Mouse (Mus musculus): Measurements from ENCODE around the gene Opn5.

The Opn5 gene

DNA sequence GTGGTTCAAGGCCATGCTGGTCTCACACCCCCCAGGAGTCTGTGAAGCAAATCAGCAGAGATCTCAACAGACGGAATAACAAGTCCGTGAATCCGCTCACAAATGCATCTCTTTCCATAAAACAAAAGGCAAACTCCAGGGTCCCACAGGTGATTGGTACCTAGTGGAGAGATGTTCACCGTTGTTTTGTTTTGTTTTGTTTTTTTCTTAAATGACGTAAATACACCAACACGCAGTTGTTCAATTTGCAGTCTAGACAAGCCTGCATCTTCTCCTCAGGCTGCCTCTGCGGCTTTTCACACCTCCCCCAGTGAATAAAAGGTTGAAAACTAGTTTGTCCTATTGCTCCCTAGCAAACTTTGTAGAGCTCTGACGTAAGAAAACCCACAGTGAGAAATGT is at the start of gene Opn5:
Opn5 (minus strand) TSS at position 101 of the 400 bp plus-strand sequence.
- DNase-seq, result no peak

- no peak for DNase-seq
Measured at GRCm38 (mm10) chr17:42658634-42659422, 47.6 kb upstream of the Opn5 start.

DNA sequence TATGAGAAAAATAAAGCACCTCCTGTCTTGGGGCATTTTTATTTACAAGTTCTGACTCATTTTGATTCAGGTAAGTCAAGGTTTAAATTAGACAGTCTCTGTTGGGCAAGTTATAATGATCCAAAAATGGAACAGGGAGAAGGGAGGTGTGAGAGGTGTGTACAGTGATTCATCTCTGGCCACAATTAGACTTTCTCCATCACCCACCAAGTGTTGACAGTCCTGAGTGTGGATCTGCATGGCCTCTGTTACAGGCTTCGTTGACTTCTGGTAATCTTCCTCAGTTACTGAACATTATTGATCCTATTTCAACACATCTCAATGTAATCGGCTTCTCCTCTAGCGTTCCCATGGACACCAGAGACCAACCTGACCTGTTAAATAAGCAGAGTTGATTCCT is 32.2 kb upstream of the Opn5 start:
- DNase-seq, result no peak

DNA sequence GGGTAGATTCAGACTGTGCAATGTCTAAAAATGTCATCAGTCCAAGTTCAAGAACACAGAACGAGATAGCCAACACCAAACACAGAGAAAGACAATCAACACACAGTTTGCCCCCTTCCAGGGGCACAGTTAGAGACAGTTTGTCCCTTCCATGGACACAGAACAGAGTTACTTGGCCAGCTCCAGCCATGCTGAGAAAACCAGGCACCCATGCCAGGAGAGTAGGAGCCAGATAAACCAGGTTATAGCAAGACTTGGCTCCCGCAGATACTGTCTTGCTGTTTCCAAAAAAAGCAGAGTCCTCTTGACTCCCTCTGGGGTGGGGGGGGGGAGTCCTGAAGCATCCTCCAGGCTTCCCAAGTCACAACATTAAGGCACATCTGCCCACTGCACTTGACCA is 19.0 kb upstream of the Opn5 start:
- no peak for DNase-seq

DNA sequence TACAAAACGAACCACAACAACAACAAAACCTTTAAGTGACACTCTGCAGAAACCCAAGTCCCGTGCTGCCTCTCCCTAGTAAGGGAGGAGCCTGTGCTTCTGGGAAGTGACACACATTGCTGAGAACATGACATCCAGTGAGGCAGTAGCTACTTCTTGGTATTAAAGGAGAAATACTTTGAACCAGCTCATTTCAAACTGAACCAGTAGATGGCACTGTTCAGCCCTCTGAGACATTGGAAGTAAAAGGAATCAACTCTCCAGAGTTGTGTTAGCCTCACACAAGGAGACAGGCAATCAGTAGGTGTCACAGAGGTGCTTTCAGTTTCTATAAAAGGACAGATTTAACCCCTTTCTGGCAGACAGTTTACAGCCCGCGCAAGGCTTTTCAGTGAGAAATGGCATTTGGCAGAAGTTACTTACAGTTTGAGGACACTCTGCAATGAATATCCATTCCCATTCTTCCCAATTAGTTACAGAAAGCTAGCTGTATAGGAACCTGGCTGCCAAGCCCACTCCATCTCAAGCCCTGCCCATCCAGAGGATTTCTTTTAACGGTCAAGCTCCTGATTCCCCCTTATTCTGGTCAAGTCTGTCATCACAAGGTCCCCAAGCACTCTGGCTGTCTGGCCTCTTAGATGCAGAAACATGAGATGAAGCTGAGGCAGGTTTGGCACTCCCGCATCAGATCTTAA is 2.0 kb upstream of the Opn5 start:
- peak; percentile 51 for DNase-seq

GRCm38 (mm10) chr17:42608270-42608669 is 2.9 kb downstream of the Opn5 start:
- no peak for DNase-seq

DNA sequence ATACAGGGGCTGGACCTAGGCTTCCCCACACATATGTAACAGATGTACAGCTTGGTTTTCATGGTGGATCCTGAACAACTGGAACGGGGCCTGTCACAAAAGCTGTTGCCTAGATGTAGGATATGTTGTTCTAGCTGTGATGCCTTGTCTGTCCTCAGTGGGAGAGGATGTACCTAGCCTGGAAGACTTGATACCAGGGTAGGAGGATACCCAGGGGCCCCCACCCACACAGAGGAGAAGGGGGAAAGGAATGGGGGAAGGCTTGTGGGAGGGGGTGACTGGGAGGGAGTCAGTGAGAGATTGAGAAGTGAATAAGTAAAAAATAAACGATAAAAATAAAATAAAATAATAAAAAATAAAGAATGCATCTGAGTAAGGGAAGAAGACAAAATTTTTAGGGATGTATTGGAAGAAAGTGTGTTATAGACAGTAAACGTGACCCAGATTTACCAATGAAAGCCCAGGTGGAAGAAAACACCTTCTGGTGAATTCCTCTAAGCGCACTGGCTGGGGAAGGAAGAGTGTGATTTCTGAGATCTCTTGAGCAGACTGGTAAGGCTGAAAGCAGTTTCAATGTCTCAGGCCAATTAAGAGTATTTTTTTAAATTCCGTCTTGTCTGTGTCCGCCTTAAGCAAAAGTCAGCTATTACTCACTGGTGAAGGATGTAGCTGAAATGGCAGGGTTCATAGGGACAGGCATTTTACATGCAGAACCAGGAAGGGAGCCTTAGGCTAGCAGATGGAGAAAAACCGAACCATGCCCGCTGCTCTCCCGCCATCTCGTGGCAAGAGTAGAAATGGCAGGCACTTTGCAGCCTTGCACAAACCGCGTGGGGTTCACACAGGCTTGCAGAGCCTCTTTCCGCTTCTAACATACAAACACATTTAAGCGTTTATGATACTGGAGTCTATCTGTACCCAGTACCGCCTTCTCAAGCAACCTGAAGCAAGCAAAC is 8.1 kb downstream of the Opn5 start:
- DNase-seq, result peak; percentile 67

GRCm38 (mm10) chr17:42586486-42586885 is 24.7 kb downstream of the Opn5 start:
- no peak for DNase-seq

DNA sequence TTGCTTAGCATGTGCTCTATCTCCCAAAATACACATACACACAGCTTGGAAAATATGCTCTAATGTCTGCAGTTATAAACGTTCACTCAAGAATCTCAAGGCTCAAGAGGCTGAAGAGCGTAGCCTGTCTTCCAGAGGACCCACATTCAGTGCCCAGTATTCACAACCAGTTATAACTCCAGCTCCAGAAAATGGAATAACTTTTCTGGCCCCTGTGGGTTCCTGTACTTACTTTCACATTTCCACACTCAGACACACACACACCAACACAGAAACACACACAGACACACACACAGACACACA is 28.2 kb downstream of the Opn5 start:
- no peak for DNase-seq

- no peak for DNase-seq
Measured at GRCm38 (mm10) chr17:42582281-42583028, 28.7 kb downstream of the Opn5 start.

- no peak for DNase-seq
Measured at GRCm38 (mm10) chr17:42580623-42581022, 30.6 kb downstream of the Opn5 start.

DNA sequence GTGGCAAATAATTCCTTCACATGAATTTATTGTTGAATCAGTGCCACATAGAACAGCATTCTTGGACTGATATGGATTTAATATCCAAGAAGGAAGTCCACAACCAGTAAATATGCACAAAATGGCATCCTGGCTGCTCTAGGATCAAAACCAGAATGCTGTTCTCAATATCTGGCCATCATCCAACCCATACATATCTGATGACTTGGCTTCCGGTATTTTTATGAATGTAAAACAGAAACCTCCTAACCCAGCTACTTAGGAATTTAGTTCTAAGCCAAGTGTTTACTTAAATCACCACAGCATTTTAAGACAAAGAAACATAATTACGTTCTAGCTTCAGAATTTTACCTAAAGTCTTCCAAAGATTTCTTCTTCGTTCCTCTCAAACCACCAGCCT is 31.0 kb downstream of the Opn5 start:
- DNase-seq, result no peak

DNA sequence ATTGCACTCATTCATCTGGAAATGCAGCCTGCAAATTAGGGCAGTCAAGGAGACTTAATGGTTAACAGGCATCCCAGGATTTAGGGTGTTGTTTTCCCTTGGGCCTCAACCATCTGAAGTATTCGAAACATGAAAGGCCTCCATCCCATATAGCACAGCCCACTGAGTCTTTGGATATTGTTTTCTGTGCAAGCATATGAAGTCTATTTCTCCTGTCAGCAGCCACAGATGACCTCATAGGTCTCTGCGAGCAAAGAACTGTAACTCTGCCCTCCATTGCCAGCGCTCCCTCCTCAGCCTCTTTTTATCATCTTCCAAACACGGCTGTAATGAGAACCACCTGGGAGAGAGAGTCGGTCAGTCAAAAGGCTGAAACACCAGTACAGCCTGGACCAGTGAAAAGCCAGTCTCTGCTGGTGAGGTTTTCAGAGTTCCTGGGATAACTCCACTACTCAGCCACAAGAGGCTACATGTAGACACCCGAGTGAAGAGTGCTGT is 34.5 kb downstream of the Opn5 start:
- no peak for DNase-seq

- no peak for DNase-seq
Measured at GRCm38 (mm10) chr17:42573786-42574185, 37.4 kb downstream of the Opn5 start.

GRCm38 (mm10) chr17:42549578-42549977 is 61.6 kb downstream of the Opn5 start:
- DNase-seq, result peak; percentile 44

GRCm38 (mm10) chr17:42530147-42530546 is 81.0 kb downstream of the Opn5 start:
- DNase-seq, result no peak

DNA sequence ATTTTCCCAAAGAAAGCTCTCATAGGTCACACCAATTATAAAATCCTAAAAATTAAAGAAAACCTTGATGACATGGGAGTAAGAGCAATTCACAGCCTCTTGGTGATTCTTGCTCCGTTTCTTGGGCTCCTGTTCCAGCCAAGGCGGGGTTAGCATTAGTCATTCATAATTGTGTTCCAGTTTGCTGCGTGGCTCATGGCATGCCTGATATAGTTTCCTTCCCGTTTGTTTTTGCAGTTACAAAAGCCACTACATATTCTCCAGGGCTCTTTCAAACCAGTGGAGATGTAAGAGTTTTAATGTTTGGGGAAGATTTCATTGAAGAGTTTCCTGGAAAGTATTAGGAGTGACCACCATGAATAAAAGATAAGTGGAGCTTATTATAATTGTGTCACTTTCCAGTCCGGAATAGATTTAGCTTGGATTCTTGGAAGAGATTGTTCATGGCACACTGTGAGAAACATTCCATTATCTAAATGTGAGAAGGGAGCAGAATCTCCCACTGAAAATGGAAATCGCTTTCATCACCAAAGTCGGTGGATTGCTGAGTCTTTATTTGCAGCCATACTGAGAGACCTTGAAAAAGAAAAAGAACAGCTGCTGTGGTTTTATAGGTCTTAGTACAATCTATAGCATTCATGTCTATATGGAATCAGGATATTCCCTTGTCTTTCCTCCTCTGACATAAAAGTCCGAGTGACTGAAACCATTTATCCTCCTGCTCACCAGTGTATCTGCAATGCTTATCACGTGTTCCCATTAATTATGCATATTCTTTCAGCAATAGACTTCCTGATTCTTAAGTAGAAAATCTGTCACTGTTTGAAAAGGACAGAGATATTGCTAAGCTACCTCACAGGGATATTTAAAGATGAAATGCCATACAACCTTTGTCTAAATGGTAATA is 101.6 kb downstream of the Opn5 start:
- no peak for DNase-seq
